Mouse (Mus musculus) heart, adult 2 months (tissue): ENCODE results near the gene Minpp1.

Source experiments
- CTCF ChIP-seq: fragments of 200-600 bp; IDR thresholded peaks from 2 replicates; pipeline ENCODE4 v1.8.1; 2022; ENCODE audit warnings: antibody characterized with exemption, mild to moderate bottlenecking, moderate library complexity
- EP300 ChIP-seq: fragments of 200-500 bp; IDR thresholded peaks from 2 replicates; pipeline ENCODE4 v1.6.1; 2011; ENCODE audit warnings: low read depth, low read length, control low read depth; ENCODE audit not compliant: insufficient read depth
- POLR2A ChIP-seq: fragments of 200-500 bp; IDR thresholded peaks from 2 replicates; pipeline ENCODE4 v1.6.1; 2011; ENCODE audit warnings: mild to moderate bottlenecking, low read depth, low read length, control low read depth; ENCODE audit not compliant: insufficient read depth

GRCm38 (mm10) chr19:32463037-32463436 is 22.5 kb upstream of the Minpp1 start:
- TF ChIP-seq EP300, result no peak
- no peak for TF ChIP-seq POLR2A
- TF ChIP-seq CTCF, result no peak
